Mouse (Mus musculus) spleen, postnatal 36 days (tissue): ENCODE results near the gene Olfr309.
"Not testable (repeated sequence)": the region's sequence is repeated elsewhere in the genome, so short reads cannot be mapped to it uniquely, and the experiment has no call there.

Source experiments
- DNase-seq, 2 experiments: peaks; one replicate each; pipeline ENCODE4 v3.0.0; 2022; ENCODE audit warnings: low spot score in 2 of 2, mixed read lengths in 1 of 2

The Olfr309 gene

DNA sequence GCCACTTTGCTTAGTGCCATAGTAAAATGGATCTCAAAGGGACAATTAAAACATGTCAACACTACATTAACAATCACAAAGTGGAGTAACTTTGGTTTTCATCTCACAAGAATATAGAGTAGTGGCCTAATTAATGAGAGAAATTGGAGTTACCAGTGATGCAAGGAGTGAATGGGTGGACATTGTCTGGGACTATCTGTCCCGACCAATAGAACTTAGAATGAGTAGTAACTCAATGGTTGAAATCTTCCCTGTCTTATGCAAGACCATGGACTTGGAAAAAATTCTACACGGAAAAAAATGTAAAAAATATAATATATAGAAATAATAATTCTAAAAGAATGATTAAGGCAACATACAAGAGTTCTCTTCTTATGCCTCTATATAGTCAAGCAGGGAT is at the start of gene Olfr309:
Gene Olfr309, minus strand, starts transcription at position 101 of the 400 bp plus-strand sequence.
- no peak for DNase-seq

DNA sequence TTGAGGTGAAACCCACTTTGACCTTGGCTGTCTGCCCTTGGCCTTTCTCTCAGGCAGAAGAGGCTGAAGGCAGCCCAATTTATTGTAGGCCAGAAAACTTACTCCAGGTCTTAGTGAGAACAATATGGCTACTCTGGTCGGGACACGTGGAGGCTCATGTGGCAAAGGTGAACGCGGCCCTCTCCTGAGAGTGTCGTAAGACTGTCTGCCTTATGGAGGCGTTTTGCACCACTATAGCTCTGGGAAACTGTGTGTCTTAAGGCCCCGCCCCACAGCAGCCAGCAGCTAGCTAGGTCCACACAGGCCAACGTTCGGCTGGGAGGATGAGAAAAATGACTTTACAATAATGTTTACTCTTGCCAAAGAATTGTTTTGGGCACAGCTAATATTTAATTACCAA is 32.8 kb upstream of the Olfr309 start:
- DNase-seq = not testable (repeated sequence)

GRCm38 (mm10) chr7:86344253-86344652 is 30.7 kb upstream of the Olfr309 start:
- no peak for DNase-seq

DNA sequence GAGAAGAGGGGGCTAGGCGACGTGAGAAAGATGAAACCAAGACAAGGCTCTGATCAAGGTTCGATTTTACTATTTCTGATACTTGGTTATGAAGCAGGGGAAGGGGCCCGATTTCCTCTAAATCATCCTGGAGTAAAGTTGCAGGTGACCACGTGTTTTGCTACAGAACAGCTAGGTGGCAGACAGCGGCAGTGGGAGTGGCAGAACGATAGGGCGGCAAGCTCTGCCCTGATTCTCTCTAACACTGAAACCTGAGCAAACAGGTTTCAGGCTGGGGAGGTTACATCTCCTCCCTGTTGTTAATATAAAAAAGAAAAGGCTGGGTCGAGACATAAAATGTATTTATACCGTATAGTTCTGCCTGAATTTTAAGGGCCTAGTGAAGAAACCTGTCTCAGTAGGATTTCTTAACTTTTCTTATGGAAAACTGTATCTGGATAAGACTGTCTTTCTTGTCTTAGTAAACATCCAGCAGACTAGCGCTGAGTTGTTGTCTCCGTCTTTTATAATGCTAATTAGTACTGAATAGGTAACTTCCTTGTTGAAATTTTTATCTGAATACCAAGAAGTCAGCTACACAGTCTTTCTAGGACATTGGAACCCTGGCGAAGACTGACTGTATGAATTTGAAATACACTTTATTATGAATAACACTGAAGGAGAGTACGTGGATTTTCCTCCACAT is 29.5 kb upstream of the Olfr309 start:
- DNase-seq = no peak

GRCm38 (mm10) chr7:86337486-86337885 is 24.0 kb upstream of the Olfr309 start, which contains the start of gene Olfr307:
Olfr307 (minus strand) TSS chr7:86337586.
- no peak for DNase-seq

GRCm38 (mm10) chr7:86325530-86325929 is 12.0 kb upstream of the Olfr309 start, which contains the start of gene Olfr308:
Olfr308 (minus strand) TSS chr7:86325630.
- DNase-seq = no peak

- DNase-seq = no peak
Measured at GRCm38 (mm10) chr7:86321323-86321722, 7.8 kb upstream of the Olfr309 start.

DNA sequence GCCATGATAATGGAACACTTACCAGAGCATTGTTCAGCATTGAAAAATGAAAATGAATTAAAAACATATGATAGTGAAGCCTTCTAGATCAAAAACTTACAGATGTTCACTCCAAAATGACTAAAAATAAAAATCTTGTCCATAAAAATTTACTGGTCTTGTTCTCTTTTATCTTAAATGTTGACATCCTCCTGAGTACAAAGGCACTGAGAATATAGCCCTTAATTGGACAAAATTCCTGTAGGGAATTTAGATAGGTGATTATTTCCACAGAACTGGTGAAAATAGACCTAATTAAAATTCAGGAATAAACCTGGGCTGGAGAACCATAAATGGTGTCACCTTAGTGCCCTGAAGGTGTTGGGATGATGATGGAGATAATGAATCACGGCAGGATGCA is 36.4 kb downstream of the Olfr309 start, which contains the start of gene Olfr310:
Gene Olfr310, minus strand, starts transcription at position 101 of the 400 bp plus-strand sequence.
- no peak for DNase-seq
